Mouse (Mus musculus) lung, postnatal 25 days (tissue): ENCODE measurements around the gene Cblc.
A peak's percentile ranks its signal among the peaks of the same experiment; 100 is the strongest.

Experiments used
- DNase-seq: peaks from one replicate; pipeline ENCODE4 v3.0.0; 2022; ENCODE audit warnings: low spot score

Cblc gene

GRCm38 (mm10) chr7:19782645-19783044, 14.0 kb downstream of the Cblc start:
- peak; percentile 57 for DNase-seq

GRCm38 (mm10) chr7:19781741-19782140, 14.9 kb downstream of the Cblc start:
- DNase-seq = no peak

- DNase-seq = no peak
These were observed 16.7 kb downstream of the Cblc start for GRCm38 (mm10) chr7:19779903-19780302.

GRCm38 (mm10) chr7:19778645-19779044, 18.0 kb downstream of the Cblc start:
- DNase-seq = peak; percentile 77

- no peak for DNase-seq
These were observed 19.4 kb downstream of the Cblc start for GRCm38 (mm10) chr7:19777049-19777723.

GRCm38 (mm10) chr7:19771682-19772081, 24.9 kb downstream of the Cblc start:
- no peak for DNase-seq

- peak; percentile 76 for DNase-seq
These were observed 25.6 kb downstream of the Cblc start, which contains the start of gene Bcam for GRCm38 (mm10) chr7:19770984-19771391. Bcam (minus strand) TSS chr7:19771016.

GRCm38 (mm10) chr7:19770375-19770754, 26.2 kb downstream of the Cblc start:
- DNase-seq = peak; percentile 91

GRCm38 (mm10) chr7:19769434-19770374, 26.9 kb downstream of the Cblc start:
- DNase-seq = no peak

GRCm38 (mm10) chr7:19769001-19769400, 27.6 kb downstream of the Cblc start:
- DNase-seq = no peak

- DNase-seq = no peak
These were observed 28.4 kb downstream of the Cblc start for GRCm38 (mm10) chr7:19768251-19768650.

GRCm38 (mm10) chr7:19764581-19764980, 32.0 kb downstream of the Cblc start:
- no peak for DNase-seq

- DNase-seq = peak; percentile 61
These were observed 32.7 kb downstream of the Cblc start for GRCm38 (mm10) chr7:19763829-19764477.

GRCm38 (mm10) chr7:19762283-19762682, 34.3 kb downstream of the Cblc start:
- DNase-seq = no peak

- no peak for DNase-seq
These were observed 36.6 kb downstream of the Cblc start for GRCm38 (mm10) chr7:19760021-19760420.

GRCm38 (mm10) chr7:19758623-19759022, 38.0 kb downstream of the Cblc start:
- DNase-seq = no peak

GRCm38 (mm10) chr7:19755851-19756786, 40.5 kb downstream of the Cblc start:
- peak; percentile 80 for DNase-seq

- no peak for DNase-seq
These were observed 41.6 kb downstream of the Cblc start for GRCm38 (mm10) chr7:19755008-19755407.

GRCm38 (mm10) chr7:19754065-19754464, 42.5 kb downstream of the Cblc start:
- no peak for DNase-seq

- peak; percentile 92 for DNase-seq
These were observed 43.0 kb downstream of the Cblc start for GRCm38 (mm10) chr7:19753587-19753986.

- peak; percentile 52 for DNase-seq
These were observed 44.0 kb downstream of the Cblc start for GRCm38 (mm10) chr7:19752652-19753051.

- no peak for DNase-seq
These were observed 45.6 kb downstream of the Cblc start for GRCm38 (mm10) chr7:19751070-19751383.
